Mouse (Mus musculus) layer of hippocampus, adult 2 months (tissue): ENCODE results near the gene Paqr5. TPM values are rescaled to one million over a fixed set of nuclear protein-coding genes. Genes with fewer than 3 reads are reported as not detected.
A peak's percentile ranks its signal among the peaks of the same experiment; 100 is the strongest.

Experiments used
- DNase-seq, 2 experiments: peaks; one replicate each; pipeline ENCODE4 v3.0.0; 2022; ENCODE audit warnings: low spot score in 2 of 2
- H3K27ac ChIP-seq: fragments of 200-600 bp; 2 replicates; pipeline ENCODE4 v1.8.1; 2022
- H3K4me3 ChIP-seq: fragments of 200-600 bp; 2 replicates; pipeline ENCODE4 v1.8.1; 2022; ENCODE audit warnings: mild to moderate bottlenecking
- CTCF ChIP-seq: fragments of 200-600 bp; conservative IDR thresholded peaks from 2 replicates; pipeline ENCODE4 v1.8.1; 2022; ENCODE audit warnings: antibody characterized with exemption, mild to moderate bottlenecking, moderate library complexity
- total RNA-seq, 2 experiments: library from RNA; stranded (reverse); gene quantifications; 2 replicates each; pipeline ENCODE4 v1.2.3; 2021

Paqr5 gene
- total RNA-seq, 2 experiments from 2014 or later: 3.9 to 6.3 TPM

DNA sequence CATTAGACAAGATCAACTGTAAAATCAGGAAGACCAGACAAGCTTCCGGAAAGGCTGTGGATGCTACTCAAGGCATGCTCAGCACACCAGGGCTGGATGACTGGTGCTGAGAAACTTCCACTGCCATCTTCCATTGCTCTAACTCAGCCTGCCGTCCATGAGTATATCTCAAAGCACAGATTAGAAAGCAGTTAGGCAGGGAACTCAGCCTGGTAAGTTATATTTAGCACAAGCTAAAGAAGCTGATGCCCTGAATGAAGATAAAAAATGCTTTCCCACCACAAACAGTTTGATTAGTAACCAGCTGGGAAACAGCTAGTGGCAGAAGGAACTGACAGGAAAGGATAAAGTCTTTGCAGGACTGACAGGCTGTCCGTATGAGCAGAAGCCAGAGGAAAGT is 85.6 kb downstream of the Paqr5 start:
- no peak overlapping the region for H3K4me3 ChIP-seq
- no peak for DNase-seq
- H3K27ac ChIP-seq: no peak overlapping the region
- no peak for TF ChIP-seq CTCF

DNA sequence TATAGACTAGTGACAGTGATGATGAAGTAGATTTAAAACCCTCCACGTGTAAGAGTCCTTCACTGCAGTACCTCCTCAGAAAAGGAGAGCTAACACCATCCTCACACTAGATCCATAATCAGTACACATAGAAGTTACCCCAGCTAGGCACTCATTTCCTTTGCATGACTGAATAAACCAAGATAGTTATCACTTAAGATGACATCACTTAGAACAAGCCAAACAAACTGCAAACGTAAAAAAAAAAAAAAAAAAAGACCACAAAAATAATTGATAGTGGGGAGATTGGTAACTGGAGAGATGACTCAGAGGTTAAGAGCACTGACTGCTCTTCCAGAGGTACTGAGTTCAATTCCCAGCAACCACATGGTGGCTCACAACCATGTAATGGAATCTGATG is 93.3 kb downstream of the Paqr5 start:
- Histone ChIP-seq H3K27ac (no peak overlapping the region), H3K4me3 (no peak overlapping the region)
- TF ChIP-seq CTCF: no peak
- no peak for DNase-seq

DNA sequence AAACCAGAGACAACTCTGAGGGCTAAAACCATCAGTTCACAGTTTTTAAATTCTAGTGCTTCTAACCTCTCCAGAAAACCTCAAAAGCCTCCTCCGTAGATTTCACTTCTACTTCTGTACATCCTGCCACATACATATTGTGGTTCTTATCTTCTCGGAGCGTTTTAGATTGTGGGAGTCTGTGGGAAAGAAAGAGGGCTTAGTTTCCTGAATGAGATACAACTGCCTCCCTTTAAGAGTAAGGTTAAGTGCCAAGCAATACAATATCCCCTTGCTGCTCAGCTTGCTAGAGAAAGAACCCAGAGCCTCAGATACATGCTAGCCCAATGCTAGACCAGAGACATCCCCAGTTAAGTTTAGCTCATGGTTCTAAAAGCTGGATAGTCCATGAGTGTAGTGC is 94.6 kb downstream of the Paqr5 start:
- no peak for DNase-seq
- TF ChIP-seq CTCF: no peak
- no peak overlapping the region for H3K27ac ChIP-seq
- H3K4me3 ChIP-seq: no peak overlapping the region

DNA sequence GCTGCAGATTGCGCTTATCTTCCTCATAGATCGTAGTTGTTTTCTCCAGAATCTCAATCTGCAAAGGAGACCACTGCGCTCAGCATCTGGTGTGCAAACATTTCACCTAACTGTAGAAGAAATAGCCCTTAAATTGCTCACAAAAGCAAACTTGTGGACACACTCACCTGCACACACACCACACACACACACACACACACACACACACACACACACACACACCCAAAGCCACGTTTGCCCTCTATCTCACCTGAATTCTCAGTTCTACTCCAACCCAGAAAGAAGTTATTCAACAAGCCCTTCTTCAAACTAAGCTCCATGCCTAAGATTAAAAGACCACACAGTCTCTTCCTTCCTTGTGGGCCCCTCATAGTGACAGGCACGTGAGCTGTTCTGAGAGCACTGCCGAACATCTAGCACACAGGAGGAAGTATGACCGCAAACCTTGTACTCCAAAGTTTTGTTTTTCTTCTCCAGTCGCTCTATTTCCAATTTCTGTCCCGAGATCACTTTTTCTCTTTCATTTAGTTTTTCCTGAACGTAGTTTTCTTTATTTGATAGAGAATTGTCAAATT is 101.5 kb downstream of the Paqr5 start:
- H3K27ac ChIP-seq: no peak overlapping the region
- H3K4me3 ChIP-seq: no peak overlapping the region
- no peak for DNase-seq
- TF ChIP-seq CTCF: no peak

DNA sequence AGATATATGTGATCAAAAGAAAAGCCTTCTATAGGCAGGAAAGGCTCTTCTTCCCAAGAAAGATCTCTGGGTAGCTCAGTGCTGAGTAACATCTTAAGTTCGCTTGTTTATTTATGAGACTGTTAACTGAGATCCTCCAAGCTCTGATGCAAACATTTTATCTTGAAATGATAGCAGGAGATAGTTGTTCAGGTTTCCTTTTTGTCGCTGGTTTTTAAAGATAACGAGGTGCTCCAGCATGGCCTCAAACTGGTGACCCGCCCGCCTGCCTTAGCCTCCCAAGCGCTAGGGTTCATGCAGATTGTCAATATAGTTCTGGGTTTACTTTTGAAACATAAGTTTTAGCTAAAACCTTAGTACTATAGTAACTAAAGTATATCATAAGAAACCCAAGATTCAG is 106.3 kb downstream of the Paqr5 start:
- no peak overlapping the region for H3K4me3 ChIP-seq
- no peak overlapping the region for H3K27ac ChIP-seq
- no peak for TF ChIP-seq CTCF
- DNase-seq: no peak

DNA sequence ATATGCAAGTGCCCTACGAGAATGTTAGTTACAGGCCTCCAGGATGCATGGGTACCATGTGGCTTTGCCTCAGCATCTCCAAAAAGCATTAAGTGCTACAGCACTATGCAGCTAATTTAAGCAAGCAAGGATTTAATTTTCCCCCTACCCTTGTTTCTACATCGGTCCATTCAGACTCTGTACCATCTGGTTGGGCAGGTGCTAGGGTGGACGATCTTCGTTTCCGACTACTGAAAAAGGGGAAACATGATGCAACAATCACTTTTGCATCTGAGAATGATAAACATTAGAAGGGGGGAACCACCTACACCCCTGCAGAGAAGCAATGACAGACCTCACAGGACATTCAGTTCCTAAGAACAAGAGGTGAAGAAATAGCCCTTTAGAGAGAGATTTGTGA is 107.2 kb downstream of the Paqr5 start:
- DNase-seq: no peak
- no peak overlapping the region for H3K4me3 ChIP-seq
- no peak overlapping the region for H3K27ac ChIP-seq
- TF ChIP-seq CTCF: no peak

DNA sequence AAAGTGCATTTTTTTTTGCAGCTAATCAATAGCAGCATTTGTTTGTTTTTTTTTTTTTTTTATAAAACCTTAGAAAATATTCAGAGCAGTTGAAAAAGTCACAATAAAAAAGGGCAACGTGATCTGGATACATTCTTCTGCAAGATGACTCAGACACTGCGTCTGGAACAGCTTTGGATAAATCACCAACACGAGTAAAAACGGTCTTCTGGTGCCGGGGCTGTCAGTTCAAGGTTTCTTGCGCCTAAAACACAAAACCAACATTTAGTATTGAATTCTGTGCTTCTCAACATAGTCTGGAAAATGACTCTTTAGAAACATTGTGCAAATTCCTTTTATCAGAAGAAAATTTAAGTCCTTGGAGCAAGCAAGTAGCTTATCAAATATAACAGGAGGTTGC is 109.2 kb downstream of the Paqr5 start:
- Histone ChIP-seq H3K27ac (no peak overlapping the region), H3K4me3 (no peak overlapping the region)
- no peak for DNase-seq
- TF ChIP-seq CTCF: no peak

DNA sequence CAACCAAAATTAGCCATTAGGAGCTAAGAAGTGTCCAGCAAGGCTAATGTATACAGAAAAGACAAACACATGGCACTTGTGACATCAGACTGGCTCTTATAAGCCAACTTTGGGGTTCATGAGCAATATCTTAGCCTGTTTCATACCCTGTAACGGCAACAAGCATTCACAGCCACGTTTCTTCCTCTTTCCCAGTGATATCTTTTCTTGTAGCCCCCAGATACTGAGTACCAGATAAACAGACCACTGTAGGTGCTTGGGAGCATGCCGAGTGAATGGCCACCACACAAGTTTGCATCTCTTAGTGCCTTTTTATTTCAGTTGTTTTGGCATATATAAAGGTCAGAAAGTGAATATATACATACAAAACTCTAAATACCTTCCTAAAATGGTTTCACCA is 109.7 kb downstream of the Paqr5 start:
- H3K4me3 ChIP-seq: no peak overlapping the region
- TF ChIP-seq CTCF: no peak
- no peak overlapping the region for H3K27ac ChIP-seq
- DNase-seq: no peak

DNA sequence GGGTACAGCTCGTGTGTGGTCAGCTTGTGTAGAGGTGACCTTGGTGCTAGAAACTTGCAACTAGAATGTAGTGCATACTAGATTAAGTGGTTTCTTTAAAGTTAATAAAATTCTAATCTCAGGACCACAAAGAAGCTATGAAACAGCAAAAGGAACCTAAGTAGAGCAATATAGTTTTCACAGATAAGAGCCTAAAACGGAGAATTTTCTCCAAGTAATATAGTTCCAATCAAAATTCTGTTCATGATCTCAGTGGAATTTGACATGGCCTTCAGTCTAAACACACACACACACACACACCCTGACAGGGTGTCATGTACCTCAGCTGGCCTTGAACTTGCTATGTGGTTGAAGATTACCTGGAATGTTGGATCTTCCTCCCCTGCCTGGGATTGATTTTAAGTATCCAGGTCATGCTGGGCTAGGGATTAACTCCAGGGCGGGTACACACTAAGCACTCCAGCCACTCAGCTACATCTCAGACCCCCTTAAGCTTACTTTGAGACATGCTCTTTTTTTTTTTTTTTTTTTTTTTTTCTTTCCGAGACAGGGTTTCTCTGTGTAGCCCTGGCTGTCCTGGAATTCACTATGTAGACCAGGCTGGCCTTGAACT is 111.2 kb downstream of the Paqr5 start:
- no peak for TF ChIP-seq CTCF
- DNase-seq: no peak
- peak overlapping the region; percentile 95; the same call in 1 of the 2 replicates for H3K27ac ChIP-seq
- H3K4me3 ChIP-seq: peak overlapping the region; percentile 89

DNA sequence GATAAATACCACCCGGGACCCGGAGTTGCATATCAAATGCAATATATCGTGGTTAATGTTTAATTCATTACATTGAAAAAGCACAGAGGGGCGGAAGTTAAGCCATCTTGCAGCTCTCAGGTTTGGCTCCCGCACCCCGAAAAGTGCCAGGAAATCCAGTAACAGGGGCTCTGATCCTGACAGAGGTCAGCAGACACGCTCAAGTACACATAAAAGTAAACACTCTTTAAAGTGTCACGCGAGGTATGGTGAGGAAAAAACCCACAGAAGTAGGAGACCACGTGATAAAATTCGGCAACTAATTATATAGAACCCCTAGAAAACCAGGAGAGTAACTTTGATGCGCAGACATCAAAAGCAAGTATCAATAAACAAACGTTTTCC is 111.7 kb downstream of the Paqr5 start:
- TF ChIP-seq CTCF: no peak
- Histone ChIP-seq H3K27ac (peak overlapping the region; percentile 95), H3K4me3 (peak overlapping the region; percentile 89)
- no peak for DNase-seq

DNA sequence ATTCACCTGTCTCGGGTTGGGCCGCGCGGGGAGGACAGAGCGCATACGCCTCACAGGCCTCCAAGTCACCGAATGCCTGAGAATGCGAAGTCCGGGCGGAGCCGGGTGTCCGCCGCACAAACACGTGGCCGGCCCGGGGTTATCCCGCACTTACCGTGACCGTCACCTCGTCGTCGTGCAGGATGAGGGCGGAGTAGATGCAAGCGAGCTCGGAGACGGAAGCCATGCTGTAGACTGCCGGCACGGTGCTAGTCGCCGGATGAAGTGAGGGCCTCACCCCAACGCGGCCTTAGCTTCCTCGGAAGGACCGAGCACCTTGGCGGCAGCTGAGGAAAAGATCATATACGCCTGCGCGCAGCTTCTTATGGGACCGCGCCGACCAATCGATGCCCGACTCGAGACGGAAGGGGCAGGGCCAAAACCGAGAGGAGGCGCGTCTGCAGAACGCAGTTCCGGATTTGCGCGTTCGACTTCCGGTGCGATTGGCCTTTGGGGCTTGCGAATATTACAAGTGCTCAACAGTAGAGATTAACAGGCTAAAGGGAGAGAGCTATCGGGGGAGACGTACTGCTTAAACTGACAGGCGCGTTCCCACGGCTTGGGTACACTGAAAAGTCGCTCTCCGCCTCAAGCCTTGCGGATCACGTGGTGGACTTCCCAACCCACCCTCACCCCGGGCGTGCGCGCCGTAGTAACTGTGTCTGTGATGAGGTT is 112.3 kb downstream of the Paqr5 start, which contains the start of gene Rplp1:
Gene Rplp1 (minus strand): TSS at position 340 of the 714 bp plus-strand sequence.
- H3K27ac ChIP-seq: peak within 1 kb of the TSS; percentile 95
- H3K4me3 ChIP-seq: peak within 1 kb of the TSS; percentile 89
- no peak; the same call in 1 of the 2 replicates for TF ChIP-seq CTCF
- peak; percentile 94 to 97 for DNase-seq

DNA sequence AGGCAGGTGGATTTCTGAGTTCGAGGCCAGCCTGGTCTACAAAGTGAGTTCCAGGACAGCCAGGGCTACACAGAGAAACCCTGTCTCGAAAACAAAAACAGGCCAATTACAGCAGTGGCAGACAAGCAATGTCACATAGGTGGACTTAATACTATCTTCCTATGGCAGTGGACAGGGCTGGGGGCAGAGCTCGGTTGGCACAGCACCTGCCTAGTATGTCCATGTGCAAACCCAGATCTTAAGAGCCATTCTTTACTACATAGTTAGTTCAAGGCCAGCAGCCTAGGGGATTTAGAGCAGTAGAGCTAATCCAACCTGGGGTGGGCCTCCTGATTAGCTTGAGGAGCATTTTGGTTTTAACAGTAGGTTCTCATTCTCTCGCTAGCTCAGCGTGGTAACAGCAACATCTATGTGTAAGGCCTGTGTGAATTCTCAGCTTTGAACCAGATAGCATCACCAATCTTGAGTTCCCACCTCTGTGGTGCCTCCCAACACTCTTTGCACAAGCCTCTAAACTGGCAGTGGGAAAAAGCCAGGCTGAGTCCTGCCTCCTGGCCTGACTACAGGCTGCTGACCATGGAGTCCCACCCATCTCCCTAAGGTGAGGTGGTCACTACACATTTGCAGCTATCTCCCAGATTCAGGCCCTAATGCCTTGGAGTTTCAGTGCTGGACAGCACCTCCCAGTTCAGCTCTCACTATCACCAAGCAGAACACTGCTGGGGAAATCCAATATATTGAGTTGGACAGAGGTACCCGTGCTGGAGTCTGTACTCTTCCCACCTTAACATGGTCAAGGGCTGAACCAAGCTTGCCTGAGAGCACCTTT is 115.1 kb downstream of the Paqr5 start:
- H3K4me3 ChIP-seq: no peak overlapping the region

DNA sequence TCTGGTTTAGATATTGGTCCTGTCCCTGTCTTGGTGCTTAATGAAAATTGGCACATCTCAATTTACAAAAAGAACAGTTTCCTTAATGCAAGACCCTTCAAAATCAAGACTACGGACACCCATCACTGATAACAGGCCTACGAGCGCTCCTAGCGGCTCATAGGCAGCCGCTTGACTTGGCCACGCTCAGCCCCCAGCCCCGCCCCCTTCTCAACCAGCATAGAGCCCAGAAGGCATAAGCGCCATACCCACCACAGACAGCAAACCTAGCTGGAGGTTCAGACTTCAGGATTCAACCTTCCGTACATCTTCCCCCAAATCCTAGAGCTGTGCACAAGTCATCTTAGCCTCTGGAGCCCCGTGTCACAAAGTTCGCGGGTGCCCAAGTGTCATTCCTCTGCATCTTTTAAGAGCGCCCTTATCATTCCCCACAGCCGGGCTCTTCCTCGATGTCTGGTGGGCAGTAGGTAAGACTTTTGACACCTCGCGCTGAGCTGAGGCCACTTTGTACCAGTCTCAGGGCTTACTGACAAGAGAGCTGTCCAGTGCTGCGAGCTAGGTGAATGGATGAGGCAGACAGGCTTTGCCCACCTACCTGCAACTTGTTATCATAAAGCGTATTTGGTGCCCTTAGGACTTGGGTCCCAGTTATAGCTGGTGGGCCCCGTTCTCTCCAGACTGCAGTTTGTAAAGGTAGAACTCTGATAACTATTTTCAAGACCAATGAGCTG is 116.0 kb downstream of the Paqr5 start:
- no peak overlapping the region for H3K4me3 ChIP-seq
- H3K27ac ChIP-seq: no peak overlapping the region
- no peak for DNase-seq
- TF ChIP-seq CTCF: peak; percentile 63

More for the DNA sequence above, 115.1 kb downstream of the Paqr5 start:
- H3K27ac ChIP-seq: no peak overlapping the region
- TF ChIP-seq CTCF: no peak
- no peak for DNase-seq
